Mouse (Mus musculus): ENCODE data around the gene Tdp1.

DNA sequence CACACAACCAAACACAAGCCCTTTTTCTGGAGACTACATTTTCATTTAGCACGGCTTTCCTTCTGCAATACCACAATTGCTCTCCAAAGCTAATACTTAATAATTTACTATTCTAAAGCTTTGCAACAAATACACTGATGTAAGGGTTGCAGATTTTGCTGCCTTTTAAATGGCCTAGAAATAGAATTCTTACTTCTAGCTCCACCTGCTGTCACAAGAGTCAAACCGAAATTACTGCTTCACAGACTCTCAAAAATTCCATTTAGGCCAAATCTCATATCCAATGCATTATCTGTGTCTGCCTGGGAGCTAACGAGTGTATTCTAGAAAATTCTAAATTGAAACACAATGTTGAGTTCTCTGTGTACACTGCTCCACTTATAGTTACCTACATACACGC is 23.3 kb upstream of the Tdp1 start:
- TF ChIP-seq CTCF (IDR thresholded peaks at IDR 0.05; ENCODE audit: low read depth, low read length) (no peak), EP300 (IDR thresholded peaks at IDR 0.05; ENCODE audit: insufficient read depth, low read depth, low read length) (no peak), POLR2A (IDR thresholded peaks at IDR 0.05; ENCODE audit: insufficient read depth, low read length) (no peak)

All from ES-Bruce4 (cell line).